Mouse (Mus musculus) adipocyte (in vitro differentiated cells): ENCODE measurements around the gene Kcnj10.
A peak's percentile ranks its signal among the peaks of the same experiment; 100 is the strongest.

Experiments
- DNase-seq: peaks from one replicate; pipeline ENCODE4 v3.0.0-alpha.2; 2016; ENCODE audit warnings: low spot score

The Kcnj10 gene

DNA sequence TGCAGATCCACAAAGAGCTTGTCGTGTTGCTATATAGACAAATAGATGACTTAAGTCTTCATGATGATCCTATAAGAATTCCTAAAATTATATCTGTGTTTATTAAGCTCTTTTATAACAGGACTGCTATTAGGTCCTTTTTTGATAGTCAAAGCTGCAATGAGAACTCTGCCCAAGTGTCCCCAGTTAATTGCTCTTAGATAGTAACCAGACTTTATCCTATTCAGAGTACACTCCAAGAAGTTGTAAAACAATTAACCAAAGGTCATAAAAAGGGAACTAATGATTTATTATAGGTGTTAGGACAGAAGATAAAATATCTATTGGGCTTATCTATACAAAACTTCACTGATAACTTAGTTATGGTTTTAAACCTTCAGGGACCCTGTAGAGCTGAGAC is 41.1 kb downstream of the Kcnj10 start:
- DNase-seq, result no peak

DNA sequence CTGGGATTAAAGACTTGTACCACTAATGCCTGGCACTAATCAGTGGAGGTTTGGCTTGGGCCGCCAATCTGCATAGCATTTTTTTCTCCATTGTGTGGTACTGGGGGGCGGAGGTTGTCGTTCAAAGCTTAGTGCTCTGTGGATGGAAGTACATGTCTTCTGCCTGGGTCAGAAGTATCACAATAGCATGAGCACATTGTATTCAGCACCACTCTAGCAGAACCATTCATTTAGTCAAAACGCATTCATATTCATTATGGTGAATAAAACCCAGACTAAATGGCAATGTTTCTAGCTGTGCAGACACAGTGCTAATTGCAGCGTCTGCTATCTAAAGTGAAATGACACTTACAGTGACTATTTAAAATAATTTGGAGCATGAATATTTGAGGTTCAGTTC is 46.2 kb downstream of the Kcnj10 start:
- no peak for DNase-seq

DNA sequence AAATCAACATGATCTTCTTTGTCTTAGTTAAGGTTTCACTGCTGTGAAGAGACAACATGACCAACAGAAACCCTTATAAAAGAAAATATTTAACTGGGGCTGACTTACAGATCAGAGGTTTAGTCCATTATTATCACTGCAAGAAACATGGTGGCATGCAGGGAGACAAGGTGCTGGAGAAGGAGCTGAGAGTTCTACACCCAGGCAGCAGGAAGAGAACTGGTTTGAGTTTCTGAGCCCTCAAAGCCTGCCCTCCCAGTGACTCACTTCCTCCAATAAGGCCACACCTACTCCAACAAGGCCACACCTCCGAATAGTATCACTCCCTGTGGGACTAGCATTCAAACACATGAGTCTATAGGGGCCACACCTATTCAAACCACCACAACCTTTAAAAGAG is 49.8 kb downstream of the Kcnj10 start:
- no peak for DNase-seq

DNA sequence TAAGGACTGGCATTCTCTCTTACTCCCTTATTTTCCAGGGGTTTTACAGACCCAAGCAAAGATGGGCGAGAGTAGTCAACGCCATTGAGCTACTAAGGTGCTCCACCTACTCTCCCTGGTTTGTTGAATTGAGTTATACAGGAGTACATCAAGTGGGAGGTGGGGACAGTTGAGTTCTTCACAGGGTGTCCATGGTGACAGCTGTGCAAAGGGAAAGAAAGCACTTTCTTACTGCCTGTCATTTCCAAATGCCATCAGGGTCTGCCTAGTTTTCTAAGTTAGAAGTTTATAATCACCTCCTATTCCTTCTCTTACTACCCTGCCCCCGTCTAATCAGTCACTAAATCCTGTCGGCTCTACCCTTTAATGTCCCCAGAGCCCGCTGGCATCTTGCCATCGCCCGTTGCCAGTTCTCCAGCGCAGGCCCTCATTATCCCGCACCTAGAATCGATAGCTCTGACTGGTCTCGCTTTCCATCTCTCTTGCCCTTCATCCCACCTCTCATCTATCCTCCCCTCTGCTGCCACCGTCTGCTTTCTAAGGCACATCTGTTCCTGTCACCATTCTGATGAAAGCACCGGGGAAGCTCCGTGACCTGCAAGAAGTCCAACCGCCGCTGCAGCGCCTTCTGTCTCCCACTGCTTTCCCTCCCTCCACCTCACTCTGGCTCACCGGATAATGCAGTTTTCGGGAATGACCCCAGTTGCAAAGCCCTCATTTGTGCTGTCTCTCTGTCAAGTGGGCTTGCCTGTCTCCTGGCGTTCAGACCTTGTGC is 51.0 kb downstream of the Kcnj10 start:
- DNase-seq, result no peak

DNA sequence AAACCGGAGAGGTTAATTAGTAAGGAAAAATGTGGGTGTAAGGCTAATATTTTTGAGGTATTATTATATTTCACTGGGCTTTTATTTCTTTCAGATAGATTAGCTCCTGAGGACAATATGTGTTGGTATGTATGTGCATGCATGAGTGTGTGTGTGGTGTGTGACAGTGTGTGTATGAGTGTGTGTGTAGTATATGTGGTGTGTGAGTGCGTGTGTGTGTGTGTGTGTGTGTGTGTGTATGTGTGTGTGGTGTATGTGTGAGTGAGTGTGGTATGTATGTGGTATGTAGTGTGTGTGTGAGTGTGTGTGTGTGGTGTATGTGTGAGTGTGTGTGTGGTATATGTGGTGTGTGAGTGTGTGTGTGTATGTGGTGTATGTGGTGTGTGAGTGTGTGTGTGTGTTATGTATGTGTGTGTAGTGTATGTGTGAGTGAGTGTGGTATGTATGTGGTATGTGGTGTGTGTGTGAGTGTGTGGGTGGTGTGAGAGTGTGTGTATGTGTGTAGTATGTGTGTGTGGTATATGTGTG is 51.7 kb downstream of the Kcnj10 start:
- no peak for DNase-seq

DNA sequence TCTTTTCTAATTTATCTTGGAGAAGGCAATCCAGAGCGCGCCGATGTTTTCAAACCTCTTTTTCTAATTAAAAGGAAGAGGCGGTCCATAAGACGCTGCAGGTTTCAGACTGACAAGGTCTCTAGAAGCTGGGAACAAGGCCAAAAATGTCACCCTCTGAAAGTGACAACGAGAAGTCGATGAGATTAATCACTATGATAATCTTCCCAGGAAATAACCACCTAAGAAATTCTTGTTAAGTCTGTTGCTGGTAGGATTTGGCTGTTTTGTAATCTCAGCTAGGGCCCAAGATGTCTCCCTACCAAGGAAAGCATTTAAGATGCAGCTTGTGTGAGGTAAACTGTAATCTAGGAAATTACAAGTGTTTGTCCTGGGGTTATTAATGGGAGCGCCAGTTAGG is 52.7 kb downstream of the Kcnj10 start:
- DNase-seq, result no peak

DNA sequence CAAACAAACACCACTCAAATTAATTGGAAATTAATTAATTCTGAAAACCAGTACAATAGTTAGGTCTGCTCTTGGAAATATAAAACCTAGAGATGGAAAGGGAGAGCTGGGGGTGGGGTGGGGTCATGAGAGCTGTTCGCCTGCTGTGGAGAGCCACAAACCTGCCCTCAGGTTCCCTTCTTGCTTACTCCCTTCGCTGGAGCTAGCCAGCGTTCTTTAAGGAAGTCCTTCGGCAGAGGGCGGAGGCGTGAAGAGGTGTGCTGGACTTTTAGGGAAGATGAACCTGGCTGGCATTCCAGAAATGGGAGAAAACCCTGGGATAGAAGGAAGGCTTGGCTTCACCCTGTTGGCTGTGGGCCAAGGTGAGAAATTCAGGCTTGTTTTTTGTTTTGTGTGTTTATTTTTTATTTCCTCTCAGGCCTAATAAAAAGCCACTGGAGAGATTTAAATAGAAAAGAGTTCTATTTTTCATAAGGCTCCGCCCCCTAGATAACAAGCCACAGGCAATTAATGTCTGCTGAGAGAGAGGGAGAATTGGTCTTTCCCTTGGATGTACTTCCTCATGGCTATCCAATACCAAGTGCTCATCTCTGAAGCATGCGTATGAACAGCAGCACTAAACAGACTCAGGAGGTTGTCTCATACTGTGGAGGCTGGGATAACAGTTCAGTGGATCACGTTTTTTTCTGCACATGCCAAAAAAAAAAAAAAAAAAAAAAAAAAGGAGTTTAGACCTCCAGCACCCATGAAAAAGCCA is 56.2 kb downstream of the Kcnj10 start:
- no peak for DNase-seq

DNA sequence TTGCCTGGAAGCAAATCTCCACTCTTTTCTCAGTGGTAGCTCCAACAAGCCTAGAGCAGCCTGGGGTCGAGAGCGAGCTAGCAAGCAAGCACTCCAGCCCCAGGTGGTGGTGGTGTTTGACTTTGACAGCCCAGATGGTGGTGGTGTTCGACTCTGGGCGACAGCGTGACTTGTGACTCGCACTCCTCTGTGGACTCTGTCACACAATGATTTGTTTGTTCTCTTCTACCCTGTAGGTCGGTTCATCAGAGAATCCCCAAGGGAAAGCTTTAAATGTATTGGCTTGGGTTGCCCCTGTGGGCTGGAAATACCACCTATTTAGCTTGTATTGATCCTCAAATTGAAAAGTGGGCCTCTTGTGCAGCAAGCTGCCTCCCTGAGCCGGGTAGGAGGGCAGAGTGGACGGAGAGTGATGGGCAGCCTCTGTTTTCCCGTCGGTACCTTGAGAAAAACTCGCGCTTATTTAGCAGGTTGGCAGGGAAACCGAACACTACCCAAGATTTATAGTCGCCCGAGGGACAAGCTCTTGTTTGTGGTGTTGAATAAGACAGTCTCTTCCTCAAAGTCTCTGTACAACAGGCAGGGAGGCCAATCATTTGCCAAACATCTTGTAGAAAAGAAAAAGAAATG is 65.2 kb downstream of the Kcnj10 start:
- no peak for DNase-seq

DNA sequence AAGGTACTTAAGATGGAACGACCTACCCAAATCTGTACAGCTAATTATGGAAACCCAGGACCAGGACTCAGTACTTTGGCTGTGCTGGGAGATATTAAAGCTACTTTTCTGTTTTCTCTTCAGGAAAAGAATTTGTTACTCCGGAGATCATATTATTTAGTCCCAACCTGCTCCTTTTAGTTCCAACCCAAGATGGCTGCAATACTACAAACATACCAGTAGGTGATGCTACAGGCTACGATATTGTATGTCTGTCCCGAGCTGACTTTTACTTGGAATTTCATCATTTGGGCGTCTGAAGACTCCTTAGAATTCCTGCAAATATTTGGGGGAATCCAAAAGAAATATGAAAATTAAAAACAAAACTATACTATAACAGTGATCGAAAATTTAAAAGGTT is 68.0 kb downstream of the Kcnj10 start:
- peak; percentile 78 for DNase-seq

DNA sequence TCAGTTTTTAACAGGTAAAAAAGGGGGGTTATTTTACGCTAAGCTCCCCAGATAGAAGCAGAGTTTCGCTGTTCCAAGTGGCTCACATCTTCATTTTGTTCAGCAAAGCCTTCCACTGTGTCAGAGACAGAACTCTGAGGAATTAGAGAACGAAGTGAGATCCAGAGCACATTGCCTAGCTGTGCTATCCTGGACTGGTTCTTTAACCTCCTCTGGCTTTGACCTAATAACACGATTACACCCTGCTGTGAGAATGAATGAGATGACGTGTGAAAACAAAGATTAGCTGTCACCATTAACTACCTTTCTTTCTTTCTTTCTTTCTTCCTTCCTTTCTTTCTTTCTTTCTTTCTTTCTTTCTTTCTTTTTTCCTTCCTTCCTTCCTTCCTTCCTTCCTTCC is 68.4 kb downstream of the Kcnj10 start:
- DNase-seq, result no peak

DNA sequence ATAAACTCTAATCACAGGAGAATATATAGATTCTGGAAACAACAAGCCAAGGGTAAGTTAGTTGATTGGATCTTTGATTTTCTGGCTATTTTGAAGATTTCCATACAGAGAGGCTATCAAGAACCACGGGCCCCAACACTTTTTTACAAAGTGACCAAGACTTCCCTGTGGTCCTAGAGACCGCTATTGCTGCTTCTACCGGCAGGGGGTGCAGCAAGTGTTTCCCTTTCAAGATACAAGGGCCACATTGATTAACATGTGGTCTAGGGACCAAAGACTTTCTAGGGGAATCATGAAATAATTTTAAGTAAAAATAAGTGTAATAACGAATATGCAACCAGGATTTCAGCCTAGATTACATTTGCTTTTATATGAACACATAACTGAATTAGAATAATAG is 69.8 kb downstream of the Kcnj10 start:
- DNase-seq, result peak; percentile 57

DNA sequence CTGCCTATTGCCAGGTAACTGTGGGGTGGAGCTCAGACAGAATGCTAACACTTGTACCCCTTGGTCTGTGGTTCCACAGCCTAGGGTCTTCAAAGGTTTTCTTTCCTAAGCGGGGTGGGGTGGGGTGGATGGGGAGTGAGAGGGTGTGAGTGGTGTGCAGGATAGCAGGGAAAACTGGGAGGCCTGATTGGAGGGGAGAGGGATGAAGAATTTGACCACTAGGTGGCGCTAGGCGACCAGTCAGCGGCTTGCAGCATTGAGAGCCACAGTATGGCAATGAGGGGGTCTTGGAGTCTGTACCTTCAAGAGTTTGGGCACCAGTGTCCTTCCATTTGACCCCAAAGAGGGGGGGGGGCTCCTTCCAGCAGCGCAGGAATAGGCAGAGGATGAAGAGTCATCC is 71.2 kb downstream of the Kcnj10 start:
- DNase-seq, result peak; percentile 43

DNA sequence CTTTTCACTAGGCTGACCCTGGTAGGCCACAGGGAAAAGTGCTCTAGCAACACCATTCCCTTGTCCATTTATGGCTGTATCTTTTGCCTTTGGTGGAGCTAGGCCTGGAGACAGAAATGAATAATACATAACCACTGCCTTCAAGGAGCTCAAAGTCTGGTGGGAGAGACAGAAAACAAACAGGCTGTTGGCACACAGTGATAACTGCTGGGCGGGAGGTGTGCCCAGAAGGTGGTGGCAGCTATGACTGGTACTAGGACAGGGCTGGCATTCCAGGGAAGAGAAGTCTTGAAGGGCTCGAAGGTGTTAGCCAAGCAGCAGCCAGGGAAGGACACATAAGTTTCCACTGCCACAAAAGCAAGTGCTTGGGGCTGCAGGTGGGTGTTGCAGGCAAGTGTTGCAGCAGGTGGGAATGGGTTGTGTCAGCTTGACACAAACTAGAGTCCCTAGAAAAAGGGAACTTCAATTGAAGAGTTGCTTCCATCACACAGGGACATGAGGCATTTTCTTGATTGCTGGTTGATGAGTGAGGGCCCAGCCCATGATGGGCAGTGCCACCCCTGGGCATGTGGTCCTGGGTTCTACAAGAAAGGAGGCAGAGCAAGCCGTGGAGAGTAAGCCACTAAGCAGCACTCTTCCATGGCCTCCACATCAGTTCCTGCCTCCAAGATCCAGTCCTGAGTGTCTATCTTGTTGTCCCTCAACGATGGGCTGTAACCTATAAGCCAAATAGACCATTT is 72.7 kb downstream of the Kcnj10 start:
- no peak for DNase-seq

DNA sequence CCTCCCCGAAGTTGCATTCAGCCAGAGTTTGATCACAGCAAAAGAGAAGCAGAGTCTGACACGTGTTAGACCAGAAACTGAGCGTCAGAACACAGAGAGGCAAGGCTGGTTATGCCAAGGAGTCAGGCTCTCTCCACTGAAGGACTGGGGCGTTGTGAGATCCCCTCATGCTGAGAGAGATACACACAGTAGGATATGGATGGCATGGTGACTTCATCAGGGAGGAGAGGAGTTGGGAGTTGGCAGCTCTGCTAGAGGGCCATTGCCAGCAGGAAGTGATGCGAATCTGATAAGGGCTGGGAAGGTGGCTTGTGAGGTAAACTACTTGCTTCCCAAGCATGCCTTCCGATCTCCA is 73.2 kb downstream of the Kcnj10 start:
- DNase-seq, result no peak

DNA sequence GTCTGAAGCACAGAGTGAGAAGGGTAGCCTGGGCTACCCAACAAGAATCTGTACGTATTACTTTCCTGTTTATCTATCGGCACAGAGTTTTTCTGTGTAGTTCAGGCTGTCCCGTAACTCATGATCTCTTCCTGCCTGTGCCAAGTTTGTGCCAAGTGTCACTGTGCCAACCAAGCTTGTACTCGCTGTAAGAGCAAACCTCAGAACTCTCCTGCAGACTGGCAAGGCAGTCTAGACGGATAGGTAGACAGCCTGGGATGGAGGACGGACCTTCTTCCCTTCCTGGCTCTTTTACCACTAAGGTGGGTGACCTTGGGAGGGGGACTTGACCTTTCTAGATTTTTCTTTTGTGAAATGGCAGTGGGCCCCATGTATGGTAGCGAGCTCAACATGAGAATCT is 74.1 kb downstream of the Kcnj10 start:
- DNase-seq, result peak; percentile 41

DNA sequence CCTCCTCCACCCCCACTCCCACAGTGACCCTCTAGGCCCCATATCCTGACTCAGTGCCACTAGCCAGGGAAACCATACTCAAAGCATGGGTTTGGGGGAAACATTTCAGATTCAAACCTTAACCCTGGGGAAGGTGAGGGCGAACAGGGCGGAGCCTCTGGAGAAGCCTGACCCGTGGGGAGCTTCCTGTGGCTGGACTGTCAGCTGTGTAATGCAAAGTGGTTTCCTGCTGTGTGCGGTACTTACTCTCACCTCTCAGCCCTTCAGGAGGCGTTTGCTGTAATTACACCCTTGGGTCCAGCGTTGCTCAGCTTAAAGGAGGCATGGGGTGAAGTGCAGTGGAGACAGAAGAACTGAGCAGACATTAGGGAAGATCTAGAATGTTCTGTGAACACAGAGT is 77.2 kb downstream of the Kcnj10 start:
- no peak for DNase-seq

DNA sequence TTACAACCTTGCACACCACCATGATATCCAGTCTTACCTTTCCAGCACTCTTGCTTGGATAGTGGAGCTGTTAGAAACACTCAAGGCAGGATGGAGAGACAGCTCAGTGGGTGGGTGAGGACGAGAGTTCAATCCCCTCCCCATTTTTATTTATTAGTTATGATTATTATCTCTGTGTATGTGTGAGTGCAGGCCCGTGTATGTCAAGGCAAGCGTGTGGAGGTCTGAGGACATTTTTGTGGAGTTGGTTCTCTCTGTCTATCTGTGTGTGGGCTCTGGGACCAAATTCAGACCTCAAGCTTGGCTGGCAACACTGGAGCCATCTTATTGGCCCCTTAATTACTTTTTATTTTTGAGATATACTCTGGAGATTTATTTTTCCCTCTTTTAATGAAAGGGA is 77.6 kb downstream of the Kcnj10 start:
- DNase-seq, result no peak

DNA sequence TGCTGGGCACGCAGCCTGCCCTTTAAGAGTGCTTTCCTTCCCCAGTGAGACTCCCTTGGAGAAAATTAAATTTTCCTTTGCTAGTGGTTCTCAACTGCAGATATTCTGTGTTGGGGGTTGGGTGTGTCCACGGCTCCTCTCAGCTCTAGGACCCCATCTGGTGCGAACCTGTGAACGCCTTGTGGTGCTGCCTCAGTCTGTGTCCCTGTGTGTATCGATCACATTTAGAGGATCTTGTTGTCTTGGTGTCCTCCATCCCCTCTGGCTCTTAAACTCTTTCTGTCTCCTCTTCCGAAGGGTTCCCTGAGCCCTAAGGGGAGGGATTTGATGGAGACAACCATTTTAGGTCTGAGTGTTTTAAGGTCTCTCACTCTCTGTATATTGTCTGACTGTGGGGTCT is 79.2 kb downstream of the Kcnj10 start:
- DNase-seq, result no peak

DNA sequence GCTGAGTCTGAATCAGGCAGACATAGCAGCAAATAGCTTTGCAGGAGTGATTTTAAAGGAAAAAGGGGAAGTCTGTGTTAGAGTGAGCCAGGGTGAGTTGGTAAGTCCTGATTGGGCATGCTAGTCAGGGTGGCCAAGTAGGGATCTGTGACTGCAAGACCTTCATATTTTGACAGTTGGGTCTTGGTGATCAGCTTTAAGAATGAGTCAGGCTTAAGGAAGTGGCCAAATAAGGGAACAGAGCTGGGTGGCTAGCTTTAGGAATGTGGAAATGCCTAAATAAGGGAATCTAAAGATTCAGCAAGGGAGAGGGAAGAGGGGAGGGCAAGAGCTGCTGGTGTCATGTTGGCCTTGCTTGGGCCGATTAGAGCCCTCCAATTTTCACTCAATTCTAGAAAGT is 82.4 kb downstream of the Kcnj10 start:
- peak; percentile 19 for DNase-seq
